Mouse (Mus musculus) gastrocnemius, postnatal 14 days (tissue): ENCODE measurements around the gene Trmt6. TPM values are rescaled to one million over a fixed set of nuclear protein-coding genes. Genes with fewer than 3 reads are reported as not detected.
A peak's percentile ranks its signal among the peaks of the same experiment; 100 is the strongest.

Source experiments
- DNase-seq: peaks from one replicate; pipeline ENCODE4 v3.0.0; 2021; ENCODE audit warnings: mixed read lengths
- intact Hi-C: fragments of 180-260 bp; cut with DNase I; formaldehyde crosslinking; loops from one replicate; pipeline ENCODE4 v1.15.1; 2025; ENCODE audit warnings: low total_unique reads
- long read RNA-seq, 2 experiments: library from polyadenylated mRNA; stranded (forward); transcript quantifications; one replicate each; pipeline ENCODE4 v2.0.0; 2021
- total RNA-seq, 2 experiments: library from RNA; stranded (reverse); gene quantifications; 2 replicates each; pipeline ENCODE4 v1.2.3; 2021

Trmt6 gene
- 1 to 10 TPM; 6.2 to 7.5 TPM for total RNA-seq
- long read RNA-seq, experiment 1, transcript Trmt6-201 (11 exons, 2,828 nt) = major isoform, 9 of 11 reads
- long read RNA-seq, experiment 1, partial matches to known transcripts = 0 of 11 reads
- long read RNA-seq, experiment 1, other reads (novel, unspliced or antisense) = 2 of 11 reads
- long read RNA-seq, experiment 2, transcript Trmt6-201 (11 exons, 2,828 nt) = major isoform, 10 of 13 reads
- long read RNA-seq, experiment 2, partial matches to known transcripts = 0 of 13 reads
- long read RNA-seq, experiment 2, other reads (novel, unspliced or antisense) = 3 of 13 reads

DNA sequence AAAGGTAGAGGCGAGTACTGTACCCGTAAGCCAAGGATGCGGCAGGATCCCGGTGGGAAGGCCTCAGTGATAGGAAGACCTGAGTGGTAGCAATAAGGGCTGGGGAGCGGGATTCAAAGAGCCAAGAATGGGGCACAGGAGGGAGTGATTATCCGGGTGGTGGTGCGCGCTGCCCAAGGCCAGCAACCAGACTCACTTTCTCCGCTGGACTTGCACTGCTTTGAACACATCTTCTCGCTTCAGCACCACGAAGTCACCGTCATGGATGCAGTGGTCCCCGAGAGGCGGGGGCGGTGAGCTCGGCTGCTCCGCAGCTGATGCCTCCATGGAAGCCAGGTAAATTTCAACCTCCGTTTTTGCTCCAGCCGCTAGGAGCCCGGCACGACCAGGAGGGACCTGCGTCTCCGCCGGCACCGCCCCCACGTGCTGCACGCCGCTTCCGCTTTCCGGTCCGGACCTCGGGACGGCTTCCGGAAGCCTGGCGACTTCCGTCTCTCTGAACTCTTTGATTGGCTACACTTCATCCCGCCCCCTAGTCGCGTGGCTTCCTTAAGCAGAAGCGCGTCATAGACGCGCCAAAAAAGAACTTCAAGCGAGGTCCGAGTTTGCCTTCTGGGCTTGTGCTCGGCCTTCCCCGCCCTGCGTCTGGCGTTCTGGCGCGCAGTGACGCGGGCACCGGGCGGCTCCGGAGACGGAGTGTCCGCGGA, at the start of gene Trmt6, which contains the start of gene Mcm8:
Gene Trmt6 (minus strand): TSS at position 448 of the 707 bp plus-strand sequence.
Gene Mcm8 (plus strand): TSS at position 534 of the 707 bp plus-strand sequence.
- intact Hi-C loops = no loop called here

DNA sequence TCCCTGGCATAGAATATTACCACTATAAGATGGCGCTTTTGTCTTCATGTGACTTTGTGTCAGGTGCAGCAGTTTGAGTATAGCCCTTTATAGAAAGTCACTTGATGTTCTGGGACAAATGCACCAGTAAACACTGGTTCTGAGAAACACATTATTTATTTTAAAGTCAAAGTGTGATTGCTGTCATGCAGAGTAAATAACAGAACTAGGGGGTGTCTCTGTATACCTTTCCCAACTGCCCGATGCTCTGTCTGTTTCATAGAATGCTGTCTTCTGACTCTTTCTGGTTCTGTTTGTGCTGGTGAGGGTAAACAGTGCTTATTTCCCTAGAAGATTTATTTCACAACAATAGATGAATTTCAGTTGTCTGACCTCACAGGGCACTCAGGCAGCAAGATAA, 47.5 kb upstream of the Trmt6 start:
- DNase-seq = no peak
- intact Hi-C loops = no loop called here

More for the DNA sequence above, at the start of gene Trmt6, which contains the start of gene Mcm8:
- DNase-seq = peak; percentile 92

DNA sequence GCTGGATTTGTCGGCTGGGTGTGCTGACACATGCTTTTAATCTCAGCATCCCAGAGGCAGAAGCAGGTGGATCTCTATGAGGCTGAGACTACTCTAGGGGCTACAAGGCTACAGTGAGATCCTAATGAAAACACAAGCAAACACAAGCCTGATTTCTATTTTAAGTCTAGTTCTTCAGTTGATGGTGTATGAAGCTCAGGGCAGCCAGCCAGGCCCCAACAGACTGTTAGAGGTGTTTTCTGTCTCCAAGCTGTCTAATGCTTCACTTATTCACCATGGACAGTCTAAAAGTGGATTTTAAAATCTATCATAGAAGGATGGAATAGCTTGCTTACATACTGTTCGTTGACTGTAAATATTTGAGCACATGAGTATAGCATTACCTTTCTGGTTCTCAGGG, 45.6 kb upstream of the Trmt6 start:
- no peak for DNase-seq
- intact Hi-C loops = no loop called here

DNA sequence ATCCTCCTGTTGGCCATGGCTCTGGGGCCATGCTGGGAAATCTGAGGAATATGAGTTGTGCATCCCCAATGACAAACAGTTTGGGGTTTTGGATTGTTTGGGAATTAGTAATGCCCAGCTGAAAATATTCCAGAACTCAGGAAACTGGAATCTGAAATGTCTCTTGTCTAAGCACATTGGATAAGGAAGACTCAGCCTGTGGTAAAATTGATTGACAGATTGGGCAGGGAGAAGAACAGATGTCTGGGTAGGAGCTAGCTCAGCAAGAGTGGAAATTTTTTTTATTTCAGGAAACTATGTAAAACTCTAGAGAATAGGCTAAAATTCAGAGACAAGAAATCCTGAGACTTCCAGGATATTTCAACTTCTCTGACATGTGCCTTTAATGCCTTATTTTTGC, 44.6 kb upstream of the Trmt6 start:
- no peak for DNase-seq
- intact Hi-C loops = no loop called here

DNA sequence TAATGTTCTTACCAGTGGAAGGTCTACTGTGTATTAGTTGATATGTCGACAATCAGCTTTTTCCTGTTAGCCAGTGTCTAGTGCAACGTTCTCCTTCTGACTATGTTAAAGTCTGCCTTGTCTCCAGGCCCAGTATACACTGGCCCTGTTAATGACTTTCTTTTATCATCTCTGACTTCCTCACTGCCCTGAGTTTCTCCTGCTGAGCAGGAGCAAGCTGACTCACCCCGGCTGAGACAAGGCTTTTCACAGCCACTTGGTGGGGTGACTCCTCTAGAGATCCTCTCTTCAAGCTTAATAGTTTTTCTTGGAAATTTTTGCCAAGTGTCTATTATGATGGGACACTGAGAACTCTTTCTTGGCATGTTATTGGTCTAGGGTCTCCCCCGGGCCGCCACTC, 40.5 kb upstream of the Trmt6 start:
- no peak for DNase-seq
- intact Hi-C loops = no loop called here

DNA sequence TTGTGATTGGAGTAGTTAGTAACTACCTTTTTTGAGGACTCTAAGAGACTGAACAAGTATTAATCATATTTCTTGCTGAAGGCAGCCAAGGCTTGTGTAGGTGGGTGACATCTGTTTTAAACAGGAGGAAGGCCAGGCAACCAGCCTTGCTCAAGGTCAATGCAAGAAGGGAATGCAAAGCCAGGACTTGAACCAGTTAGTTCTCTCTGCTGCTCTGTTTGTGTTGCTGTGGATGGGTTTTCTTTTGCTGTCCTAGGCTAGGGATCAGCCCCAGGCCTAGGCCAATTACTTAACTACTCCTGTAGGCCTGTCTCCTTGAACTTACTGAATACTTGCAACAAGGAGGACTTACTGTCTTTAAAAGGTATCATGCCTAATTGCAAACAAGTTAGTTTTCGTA, 37.2 kb upstream of the Trmt6 start:
- no peak for DNase-seq
- intact Hi-C loops = no loop called here

DNA sequence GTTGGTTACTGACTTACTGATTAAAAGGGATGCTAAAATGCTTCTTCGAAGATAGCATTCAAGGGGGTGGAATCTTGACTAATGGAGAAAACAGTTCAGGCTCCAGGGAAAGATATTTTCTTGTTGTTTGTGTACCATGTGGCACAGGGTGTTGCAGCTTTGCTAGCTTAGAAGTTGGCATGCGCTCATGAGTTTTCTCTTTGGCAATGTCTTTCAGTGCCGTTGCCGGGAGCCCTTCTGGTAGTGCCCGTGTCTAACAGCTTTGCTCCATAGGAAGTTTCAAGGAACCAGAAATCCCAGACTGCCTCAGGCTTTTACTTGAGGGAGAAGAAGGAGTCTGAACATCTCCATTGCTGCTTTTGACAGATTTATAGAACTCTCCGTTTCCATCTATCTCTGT, 33.3 kb upstream of the Trmt6 start:
- intact Hi-C loops = loop anchor here (5.0 kb wide), 1 partner anchor 58 kb away; no protein-coding TSS in a partner anchor
- DNase-seq = no peak

DNA sequence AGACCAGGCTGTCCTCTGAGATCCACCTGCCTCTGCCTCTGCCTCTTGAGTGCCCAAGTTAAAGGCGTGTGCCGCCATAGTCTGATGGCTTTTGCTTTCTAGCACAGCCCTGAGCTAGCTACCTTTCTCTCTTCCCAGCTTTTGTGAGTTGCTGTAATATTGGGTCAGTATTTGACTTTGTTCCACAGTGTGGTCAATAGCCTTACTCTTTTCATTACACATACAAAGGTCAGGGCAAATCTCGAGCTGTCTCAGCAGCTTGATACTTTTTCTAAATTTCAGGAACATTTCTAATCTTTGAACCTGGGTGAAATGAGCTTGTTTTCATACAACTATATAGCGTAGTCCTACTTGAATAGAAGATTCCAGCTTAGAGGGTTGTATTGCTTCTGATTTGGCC, 32.5 kb upstream of the Trmt6 start:
- no peak for DNase-seq
- intact Hi-C loops = loop anchor here (5.0 kb wide), 1 partner anchor 59 kb away; no protein-coding TSS in a partner anchor

DNA sequence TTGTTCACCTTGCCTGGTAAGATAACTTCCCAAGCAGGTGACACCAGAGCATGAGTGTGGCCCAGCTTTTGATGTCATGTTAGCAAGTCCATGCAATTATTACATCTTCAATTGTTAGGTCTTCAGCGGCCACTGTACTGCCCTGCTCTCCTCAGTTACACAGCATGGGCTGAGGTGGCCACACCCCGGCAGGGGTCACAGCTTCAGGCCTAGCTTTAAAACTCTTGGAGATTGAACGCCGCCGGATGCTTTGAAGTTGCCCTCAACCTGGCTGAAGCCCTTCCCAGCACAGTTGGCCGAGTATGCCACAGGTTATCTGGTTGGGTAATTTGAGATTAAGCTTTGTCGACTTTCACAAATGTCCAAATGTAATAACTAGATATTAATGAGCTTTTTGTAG, 31.7 kb upstream of the Trmt6 start:
- intact Hi-C loops = loop anchor here (5.0 kb wide), 1 partner anchor 60 kb away; no protein-coding TSS in a partner anchor

DNA sequence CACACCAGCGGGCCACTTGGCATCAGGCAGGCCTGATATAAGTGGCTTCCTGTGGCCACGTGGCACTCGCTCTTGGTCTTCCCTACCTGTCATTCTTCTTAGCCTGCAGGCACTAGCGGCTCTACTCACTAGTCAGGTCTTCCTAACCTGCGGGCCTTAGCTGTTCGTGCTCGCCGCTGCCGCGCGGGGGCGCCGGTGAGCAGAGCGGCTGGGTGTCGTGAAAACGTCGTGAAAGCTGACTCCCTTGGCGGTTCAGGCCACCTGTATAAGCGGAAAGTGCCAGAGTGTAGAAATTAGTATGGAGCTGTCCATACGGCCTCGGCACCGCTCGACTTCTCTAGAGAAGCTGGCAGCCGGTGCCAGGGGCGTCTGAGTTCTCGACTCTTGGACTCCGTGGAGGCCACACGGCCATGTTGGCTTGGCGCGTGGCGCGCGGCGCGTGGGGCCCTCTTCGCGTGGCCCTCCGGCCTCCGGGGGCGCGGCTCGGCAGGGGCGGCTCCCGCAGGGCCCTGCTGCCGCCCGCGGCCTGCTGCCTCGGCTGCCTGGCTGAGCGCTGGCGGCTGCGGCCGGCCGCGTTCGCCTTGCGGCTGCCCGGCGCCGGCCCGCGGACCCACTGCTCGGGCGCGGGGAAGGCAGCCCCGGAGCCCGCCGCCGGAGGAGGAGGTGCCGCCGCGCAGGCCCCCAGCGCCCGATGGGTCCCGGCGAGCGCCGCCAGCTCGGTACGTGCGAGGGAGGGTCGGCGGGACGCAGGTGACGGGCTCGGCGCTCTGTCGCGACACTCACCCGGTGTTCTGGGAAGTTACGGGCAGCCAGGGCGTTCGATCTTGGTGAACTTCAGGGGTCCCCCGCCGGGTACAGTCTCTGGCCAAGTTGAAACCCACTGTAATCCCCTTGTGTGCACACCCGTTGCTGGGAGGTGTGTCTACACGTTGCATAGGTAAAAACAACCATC, 30.8 kb upstream of the Trmt6 start, which contains the start of gene Crls1:
Gene Crls1 (plus strand): TSS at position 260 of the 952 bp plus-strand sequence.
- intact Hi-C loops = loop anchor here (5.0 kb wide), 1 partner anchor 61 kb away; no protein-coding TSS in a partner anchor
- peak; percentile 91 for DNase-seq

More for the DNA sequence above, 31.7 kb upstream of the Trmt6 start:
- DNase-seq = no peak

DNA sequence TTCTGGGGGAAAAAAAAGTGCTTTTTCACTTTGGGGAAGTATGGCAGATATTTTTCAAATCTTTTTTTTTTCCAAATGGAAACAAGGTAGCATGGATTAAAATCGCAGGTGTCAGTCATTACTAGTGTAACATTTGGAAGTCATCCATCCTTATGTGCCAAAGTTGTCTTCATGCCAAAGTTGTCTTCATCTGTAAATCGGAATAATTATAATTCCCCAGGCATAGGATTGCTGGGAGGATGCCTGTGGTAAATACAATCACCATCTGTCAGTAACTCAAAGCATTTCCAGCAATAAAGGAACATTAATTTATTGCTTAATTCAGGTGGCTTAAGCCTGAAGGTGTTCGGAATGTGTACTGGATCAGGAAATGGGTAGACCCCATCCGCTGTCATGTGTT, 25.2 kb upstream of the Trmt6 start:
- intact Hi-C loops = no loop called here
- DNase-seq = no peak

DNA sequence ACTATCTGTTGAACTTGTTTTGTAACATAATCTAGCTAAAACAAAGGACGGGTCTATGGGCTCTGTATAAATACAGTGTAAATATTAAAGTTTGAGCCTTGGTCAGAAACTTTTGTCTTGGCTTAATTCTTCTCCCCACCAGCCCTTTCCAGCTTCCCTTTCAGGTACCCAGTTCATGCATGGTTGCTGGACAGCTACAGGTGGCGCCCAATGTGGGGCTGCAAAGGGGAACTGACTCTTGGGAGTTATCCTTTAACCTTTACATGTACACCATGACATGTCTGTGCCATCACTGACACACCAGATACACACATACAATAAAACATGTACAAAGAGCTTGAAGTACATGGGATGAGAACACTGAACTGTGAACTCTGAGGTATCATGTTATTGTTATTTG, 12.9 kb downstream of the Trmt6 start:
- DNase-seq = no peak
- intact Hi-C loops = no loop called here

DNA sequence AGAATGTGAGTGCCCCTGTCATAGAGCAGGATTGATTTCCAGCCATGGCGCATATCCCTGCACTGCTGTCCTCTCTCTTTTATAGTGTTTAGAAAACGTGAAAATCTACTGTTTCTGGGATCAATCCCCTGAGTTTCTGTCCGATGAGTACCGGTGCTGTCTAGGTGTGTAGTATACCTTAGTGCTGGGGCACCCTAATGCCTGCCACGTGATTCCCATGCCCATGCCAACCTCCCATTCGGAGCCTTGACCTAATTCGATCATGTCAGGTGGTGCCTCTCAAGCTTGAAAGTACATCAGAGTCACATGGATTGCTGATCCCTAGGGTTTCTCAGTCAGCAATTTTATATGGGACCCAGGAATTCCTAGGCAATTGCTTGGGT, 21.7 kb downstream of the Trmt6 start:
- intact Hi-C loops = no loop called here
- no peak for DNase-seq

DNA sequence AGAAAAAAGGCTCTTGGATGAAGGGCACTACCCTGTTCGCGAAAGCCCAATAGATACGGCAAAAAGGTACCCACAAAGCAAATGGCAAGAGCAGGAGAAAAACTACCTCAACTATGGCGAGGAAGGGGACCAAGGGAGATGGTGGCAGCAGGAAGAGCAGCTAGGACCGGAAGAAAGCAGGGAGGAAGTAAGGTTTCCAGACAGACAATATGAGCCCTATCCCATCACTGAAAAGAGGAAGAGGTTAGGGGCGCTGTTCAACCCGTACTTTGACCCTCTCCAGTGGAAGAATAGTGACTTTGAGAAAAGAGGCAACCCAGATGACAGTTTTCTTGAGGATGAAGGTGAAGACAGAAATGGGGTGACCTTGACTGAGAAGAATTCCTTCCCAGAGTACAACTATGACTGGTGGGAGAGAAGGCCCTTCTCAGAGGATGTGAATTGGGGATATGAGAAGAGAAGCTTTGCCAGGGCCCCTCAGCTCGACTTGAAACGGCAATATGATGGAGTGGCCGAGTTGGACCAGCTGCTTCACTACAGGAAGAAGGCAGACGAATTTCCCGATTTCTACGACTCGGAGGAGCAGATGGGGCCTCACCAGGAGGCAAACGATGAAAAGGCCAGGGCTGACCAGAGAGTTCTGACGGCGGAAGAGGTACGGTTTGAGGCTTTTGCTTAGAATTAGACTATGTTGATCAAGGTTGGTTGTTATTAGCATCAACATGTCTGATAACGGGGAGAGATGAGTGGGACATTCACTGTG, 22.2 kb downstream of the Trmt6 start:
- intact Hi-C loops = no loop called here
- DNase-seq = no peak

DNA sequence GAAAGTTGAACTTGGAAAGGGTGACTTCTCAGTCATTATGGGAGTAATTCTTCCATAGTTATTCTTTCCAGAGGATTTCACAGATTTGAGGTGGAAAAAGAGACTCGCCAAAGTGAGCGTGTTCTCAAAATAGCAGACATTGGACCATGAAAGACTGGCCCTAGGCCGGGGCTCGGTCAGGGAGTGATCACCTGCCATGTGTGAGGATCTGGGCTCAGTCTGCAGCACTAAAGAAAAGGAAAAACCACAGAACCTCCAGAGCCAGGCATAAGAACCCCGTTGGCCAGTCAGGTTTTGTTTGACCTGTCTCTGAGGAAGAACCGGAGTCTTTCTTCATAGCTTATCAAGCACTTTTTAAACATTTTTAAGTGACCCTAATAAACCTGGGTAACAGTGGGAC, 31.8 kb downstream of the Trmt6 start:
- intact Hi-C loops = no loop called here
- no peak for DNase-seq

DNA sequence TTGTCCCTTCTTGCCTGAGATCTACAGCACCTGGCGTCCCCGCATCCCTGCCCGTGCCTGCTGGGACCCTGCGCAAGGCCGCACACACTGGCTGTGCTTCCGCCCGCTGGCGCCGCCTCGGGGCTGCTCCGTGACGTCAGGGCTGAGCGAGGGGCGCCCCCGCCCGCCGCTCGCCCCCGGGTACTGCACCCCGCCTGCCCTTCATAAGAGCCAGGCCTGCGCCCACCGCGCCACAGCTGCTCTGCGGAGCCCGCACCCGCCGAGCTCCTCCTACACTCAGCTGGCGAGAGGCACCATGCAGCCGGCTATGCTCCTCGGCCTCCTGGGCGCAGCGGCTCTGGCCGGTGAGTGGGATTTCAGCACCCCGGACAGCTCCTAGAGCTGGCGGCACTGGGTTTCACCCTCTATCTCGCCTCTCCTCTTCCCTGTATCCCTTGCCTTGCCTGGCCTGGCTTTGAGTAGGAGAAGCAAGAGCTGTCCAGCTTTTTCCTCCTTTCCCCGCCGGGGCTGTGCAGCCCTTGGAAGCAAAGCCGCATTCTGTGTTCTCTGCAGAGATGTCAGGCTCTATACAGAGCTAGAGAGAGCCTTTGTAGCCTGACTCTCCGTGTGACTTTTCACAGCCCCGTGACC, 34.3 kb downstream of the Trmt6 start:
- intact Hi-C loops = no loop called here
- DNase-seq = peak; percentile 88

DNA sequence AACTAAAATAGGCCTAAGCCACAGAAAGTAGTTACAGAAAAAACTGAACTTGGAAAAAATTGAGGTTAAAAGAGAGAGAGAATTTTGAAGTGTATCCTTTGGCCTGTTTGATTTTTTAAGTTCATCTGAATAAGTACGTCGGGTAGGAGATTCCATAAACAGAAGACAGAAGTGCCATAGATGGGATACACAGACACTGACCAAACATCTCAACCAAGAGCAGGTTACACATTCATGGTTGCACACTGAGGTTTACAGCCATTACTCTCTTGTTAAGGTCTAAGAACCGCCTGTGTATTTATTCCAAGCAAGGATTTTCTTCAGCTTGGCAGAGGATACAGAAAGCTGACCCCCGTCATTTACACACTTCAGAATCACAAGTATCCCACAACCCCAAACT, 34.9 kb downstream of the Trmt6 start, which contains the start of gene Chgb:
Gene Chgb (plus strand): TSS at position 301 of the 400 bp plus-strand sequence.
- DNase-seq = no peak
- intact Hi-C loops = no loop called here

DNA sequence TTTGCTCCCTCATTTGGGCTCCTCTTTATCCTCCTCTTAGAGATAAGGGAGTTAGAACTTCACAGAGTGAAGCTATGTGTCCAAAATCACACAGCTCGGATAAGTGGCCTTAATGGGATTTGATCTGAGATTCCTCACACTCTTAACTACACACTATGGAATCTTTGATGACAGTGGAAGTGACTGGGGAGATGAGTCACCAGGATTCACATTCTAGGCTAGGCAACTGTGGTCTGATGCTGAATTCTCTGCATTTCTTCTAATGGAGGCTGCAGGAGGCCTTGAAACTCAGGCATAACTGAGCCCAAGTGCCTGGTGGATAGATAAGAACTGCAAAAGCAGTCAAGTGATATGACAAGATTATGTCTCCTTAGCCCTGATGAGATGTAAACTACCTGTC, 45.0 kb downstream of the Trmt6 start:
- no peak for DNase-seq

More for the DNA sequence above, 45.0 kb downstream of the Trmt6 start:
- intact Hi-C loops = no loop called here
